Mouse (Mus musculus) intestine, embryonic 15.5 days (tissue): ENCODE data around the gene Nphp3. TPM values are rescaled to one million over a fixed set of nuclear protein-coding genes. Genes with fewer than 3 reads are reported as not detected.

Experiments used
- ATAC-seq: fragments of 200-750 bp; cut with Nextera tagmentation; 2 replicates; pipeline ENCODE4 v1.8.0; 2017; ENCODE audit warnings: moderate TSS enrichment, moderate library complexity
- H3K27ac ChIP-seq: fragments of 300-500 bp; sonication (generic); 2 replicates; pipeline ENCODE4 v1.5.1; 2015; ENCODE audit warnings: mild to moderate bottlenecking, inconsistent platforms
- H3K27me3 ChIP-seq: fragments of 300-500 bp; sonication (generic); replicated peaks from 2 replicates; pipeline ENCODE4 v1.6.1; 2015; ENCODE audit warnings: inconsistent platforms
- H3K36me3 ChIP-seq: fragments of 300-500 bp; sonication (generic); 2 replicates; pipeline ENCODE4 v1.6.1; 2015; ENCODE audit warnings: inconsistent platforms
- H3K4me1 ChIP-seq: fragments of 300-500 bp; sonication (generic); replicated peaks from 2 replicates; pipeline ENCODE4 v1.6.1; 2015; ENCODE audit warnings: inconsistent platforms
- H3K4me2 ChIP-seq: fragments of 300-500 bp; sonication (generic); replicated peaks from 2 replicates; pipeline ENCODE4 v1.6.1; 2015; ENCODE audit warnings: mild to moderate bottlenecking, inconsistent platforms
- H3K4me3 ChIP-seq: fragments of 300-500 bp; sonication (generic); replicated peaks from 2 replicates; pipeline ENCODE4 v1.5.1; 2015; ENCODE audit warnings: inconsistent platforms
- H3K9ac ChIP-seq: fragments of 300-500 bp; sonication (generic); 2 replicates; pipeline ENCODE4 v1.6.1; 2015; ENCODE audit warnings: inconsistent platforms
- H3K9me3 ChIP-seq: fragments of 300-500 bp; sonication (generic); 2 replicates; pipeline ENCODE4 v1.6.1; 2016; ENCODE audit warnings: inconsistent platforms
- WGBS: fragments of 180-500 bp; shearing (Covaris S2); methylation state at CpG from one replicate; pipeline ENCODE4 v1.1.7; 2015; 5-methylcytosine and 5-hydroxymethylcytosine counted together
- polyA plus RNA-seq: library from polyadenylated mRNA; unstranded; fragments of >200 nt; fragmentation: Nextera tagmentation; extraction: Ambion mirVana; gene quantifications from 2 replicates; pipeline ENCODE4 v1.2.1, GENCODE M21; 2015

The Nphp3 gene
- polyA plus RNA-seq, 1 experiment from 2014 or later, result 3.4 TPM

DNA sequence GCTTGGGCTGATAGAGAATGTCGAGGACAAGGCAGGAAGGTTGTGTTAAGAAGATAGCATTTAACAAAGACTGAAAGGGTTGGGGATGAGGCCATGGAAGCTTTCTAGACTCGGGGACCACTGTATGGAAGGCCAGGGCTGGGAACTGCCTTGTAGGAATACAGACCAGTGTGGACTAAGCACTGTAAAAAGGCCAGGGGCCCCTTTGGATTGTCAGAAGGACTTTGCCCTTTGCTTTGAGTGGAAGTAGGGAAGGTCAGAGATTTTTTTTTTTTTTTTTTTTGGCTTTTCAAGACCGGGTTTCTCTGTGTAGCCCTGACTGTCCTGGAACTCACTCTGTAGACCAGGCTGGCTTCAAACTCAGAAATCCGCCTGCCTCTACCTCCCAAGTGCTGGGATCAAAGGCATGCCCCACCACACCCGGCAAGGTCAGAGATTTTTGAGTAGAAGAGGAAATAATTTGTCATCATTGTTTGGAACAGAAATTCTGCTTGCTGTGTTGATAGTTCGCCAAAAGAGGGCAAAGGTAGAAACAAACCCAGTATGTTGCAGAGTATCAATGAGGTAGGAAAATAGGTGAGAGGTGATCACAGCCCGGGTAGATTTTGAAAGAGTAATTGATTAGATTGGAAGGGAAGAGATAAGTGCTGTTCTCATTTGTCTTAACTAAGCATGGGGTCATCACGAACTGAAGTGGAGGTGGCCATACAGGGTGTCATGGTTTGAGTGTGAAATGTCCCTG is 68.7 kb downstream of the Nphp3 start:
- H3K27me3 ChIP-seq, result no peaks in the 10 kb centered on the region
- no peak overlapping the region for H3K9ac ChIP-seq
- H3K4me2 ChIP-seq, result no peak overlapping the region
- 70% methylated on average over 8 of the region's 8 CpGs for WGBS
- no peaks in the 10 kb centered on the region for H3K4me1 ChIP-seq
- H3K4me3 ChIP-seq, result no peak overlapping the region
- H3K27ac ChIP-seq, result no peak overlapping the region
- peak; percentile 85 for ATAC-seq
- H3K9me3 ChIP-seq, result no peaks in the 10 kb centered on the region
- no peaks in the 10 kb centered on the region for H3K36me3 ChIP-seq

DNA sequence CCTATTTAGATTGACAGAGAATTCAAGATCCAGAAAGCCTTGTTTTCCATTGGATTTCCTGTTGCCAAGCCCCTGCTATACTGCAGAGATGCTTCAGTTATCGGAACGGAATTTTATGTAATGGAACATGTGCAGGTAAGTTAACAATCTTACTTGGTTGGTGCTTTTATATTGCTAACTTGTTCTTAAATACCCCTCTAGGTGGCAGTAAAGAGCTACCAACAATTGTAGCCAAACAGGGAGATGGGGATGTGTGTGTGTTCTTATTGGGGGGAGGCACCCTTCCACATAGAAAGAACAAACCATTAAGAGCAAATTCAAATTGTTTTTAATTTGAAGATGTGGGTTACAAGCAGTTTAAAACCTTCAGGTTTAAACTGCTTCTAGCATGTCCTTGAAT is 73.5 kb downstream of the Nphp3 start:
- H3K4me1 ChIP-seq, result no peaks in the 10 kb centered on the region
- ATAC-seq, result no peak
- 66% methylated on average over 2 of the region's 2 CpGs for WGBS
- no peaks in the 10 kb centered on the region for H3K36me3 ChIP-seq
- H3K9ac ChIP-seq, result no peak overlapping the region
- no peaks in the 10 kb centered on the region for H3K9me3 ChIP-seq
- no peaks in the 10 kb centered on the region for H3K27me3 ChIP-seq
- no peak overlapping the region for H3K4me2 ChIP-seq
- H3K27ac ChIP-seq, result no peak overlapping the region
- no peak overlapping the region for H3K4me3 ChIP-seq

GRCm38 (mm10) chr9:104078780-104079179 is 76.4 kb downstream of the Nphp3 start:
- Histone ChIP-seq H3K4me2 (no peak overlapping the region), H3K9ac (no peak overlapping the region), H3K4me3 (no peak overlapping the region), H3K9me3 (no peaks in the 10 kb centered on the region), H3K27me3 (no peaks in the 10 kb centered on the region), H3K27ac (no peak overlapping the region), H3K4me1 (no peaks in the 10 kb centered on the region), H3K36me3 (no peaks in the 10 kb centered on the region)
- ATAC-seq, result no peak
- 93% methylated on average over 1 of the region's 1 CpGs for WGBS

DNA sequence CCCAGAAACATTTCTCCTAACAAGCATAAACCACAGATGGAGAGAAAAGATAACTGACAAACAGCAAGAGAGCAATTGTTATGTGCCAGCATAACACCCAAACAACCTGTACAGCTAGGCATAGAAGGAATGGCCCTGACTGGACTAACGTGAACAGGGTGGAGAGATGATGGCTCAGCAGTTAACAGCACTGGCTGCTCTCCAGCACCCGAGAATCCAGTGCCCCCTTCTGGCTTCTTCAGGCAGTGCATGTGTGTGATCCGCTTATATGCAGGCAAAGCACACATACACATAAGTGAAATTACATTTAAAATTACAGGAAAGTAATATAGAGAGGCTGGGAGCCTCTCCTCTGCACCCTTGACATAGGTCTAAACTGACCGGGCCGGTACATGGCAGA is 77.0 kb downstream of the Nphp3 start:
- no peaks in the 10 kb centered on the region for H3K36me3 ChIP-seq
- peak; percentile 63; the same call in 1 of the 2 replicates for ATAC-seq
- H3K4me1 ChIP-seq, result no peaks in the 10 kb centered on the region
- H3K4me2 ChIP-seq, result no peak overlapping the region
- H3K9ac ChIP-seq, result no peak overlapping the region
- no peak overlapping the region for H3K4me3 ChIP-seq
- H3K27me3 ChIP-seq, result no peaks in the 10 kb centered on the region
- WGBS, result 52% methylated on average over 5 of the region's 5 CpGs
- no peaks in the 10 kb centered on the region for H3K9me3 ChIP-seq
- no peak overlapping the region for H3K27ac ChIP-seq

GRCm38 (mm10) chr9:104080038-104080437 is 77.7 kb downstream of the Nphp3 start:
- no peak overlapping the region for H3K4me3 ChIP-seq
- H3K4me2 ChIP-seq, result no peak overlapping the region
- no peaks in the 10 kb centered on the region for H3K9me3 ChIP-seq
- no peak for ATAC-seq
- H3K9ac ChIP-seq, result no peak overlapping the region
- no peak overlapping the region for H3K27ac ChIP-seq
- H3K4me1 ChIP-seq, result no peaks in the 10 kb centered on the region
- no peaks in the 10 kb centered on the region for H3K36me3 ChIP-seq
- H3K27me3 ChIP-seq, result no peaks in the 10 kb centered on the region
- 74% methylated on average over 3 of the region's 3 CpGs for WGBS

GRCm38 (mm10) chr9:104085730-104086429 is 83.5 kb downstream of the Nphp3 start:
- WGBS, result 67% methylated on average over 4 of the region's 4 CpGs
- ATAC-seq, result no peak
- Histone ChIP-seq H3K4me2 (no peak overlapping the region), H3K9ac (no peak overlapping the region), H3K27me3 (no peaks in the 10 kb centered on the region), H3K9me3 (no peaks in the 10 kb centered on the region), H3K4me1 (no peaks in the 10 kb centered on the region), H3K36me3 (no peaks in the 10 kb centered on the region), H3K27ac (no peak overlapping the region), H3K4me3 (no peak overlapping the region)

DNA sequence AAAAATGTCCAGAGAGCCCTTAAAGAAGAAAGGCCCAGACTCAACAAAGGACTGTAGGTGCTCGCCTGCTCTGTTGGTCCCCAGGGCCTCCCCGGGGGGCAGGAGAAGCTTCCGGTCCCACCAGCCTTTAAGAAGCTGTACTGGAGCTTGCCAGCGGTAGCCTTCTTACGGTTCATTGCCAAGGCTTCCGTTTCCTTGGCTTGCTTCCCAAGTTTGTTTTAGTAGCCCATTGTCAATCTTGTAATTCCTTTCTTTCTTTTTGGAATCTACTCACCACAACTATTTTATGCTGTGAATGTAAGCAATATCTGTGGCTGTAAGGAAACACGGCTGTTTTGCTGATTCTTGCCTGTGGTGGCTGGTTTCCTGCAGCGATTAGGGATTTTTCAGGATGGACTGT is 86.2 kb downstream of the Nphp3 start:
- no peaks in the 10 kb centered on the region for H3K36me3 ChIP-seq
- ATAC-seq, result no peak
- no peaks in the 10 kb centered on the region for H3K27me3 ChIP-seq
- H3K9ac ChIP-seq, result no peak overlapping the region
- 72% methylated on average over 8 of the region's 8 CpGs for WGBS
- no peak overlapping the region for H3K4me2 ChIP-seq
- no peak overlapping the region for H3K27ac ChIP-seq
- H3K9me3 ChIP-seq, result no peaks in the 10 kb centered on the region
- no peaks in the 10 kb centered on the region for H3K4me1 ChIP-seq
- H3K4me3 ChIP-seq, result no peak overlapping the region

DNA sequence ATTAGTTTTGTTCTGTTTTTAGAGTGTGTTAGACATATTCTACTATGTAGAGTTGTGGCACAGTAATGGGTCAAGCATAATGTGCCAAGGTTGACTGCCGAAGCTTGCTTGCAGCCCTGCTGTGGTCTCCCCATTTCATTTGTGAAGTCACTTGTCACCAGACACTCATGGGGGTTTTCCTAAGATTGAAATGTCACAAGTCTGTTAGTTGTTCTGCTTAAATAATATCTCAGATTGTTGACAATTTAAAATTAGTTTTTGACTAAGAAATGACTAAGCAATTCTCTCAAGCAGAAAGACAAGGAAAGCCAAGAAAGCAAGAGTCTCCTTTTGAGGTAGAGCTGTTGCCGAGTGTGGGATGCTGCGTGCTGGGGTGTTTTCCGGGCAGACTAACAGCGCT is 90.6 kb downstream of the Nphp3 start:
- Histone ChIP-seq H3K9ac (no peak overlapping the region), H3K27ac (no peak overlapping the region), H3K36me3 (no peaks in the 10 kb centered on the region), H3K27me3 (no peaks in the 10 kb centered on the region), H3K4me2 (no peak overlapping the region), H3K9me3 (no peaks in the 10 kb centered on the region), H3K4me1 (no peaks in the 10 kb centered on the region), H3K4me3 (no peak overlapping the region)
- WGBS, result 93% methylated on average over 5 of the region's 5 CpGs
- ATAC-seq, result no peak

Other genes with a start within 250 kb of the Nphp3 start
- 9.9 and 10.2 TPM in 2 replicates for gene Tmem108, start 240.7 kb upstream of the Nphp3 start, polyA plus RNA-seq
- gene Gm28305, start 38.1 kb downstream of the Nphp3 start, polyA plus RNA-seq, result not detected in 2 replicates
- gene Uba5, start 60.6 kb downstream of the Nphp3 start, polyA plus RNA-seq, result 46.7 and 49.6 TPM in 2 replicates
- 21.8 and 24.7 TPM in 2 replicates for gene Acad11, start 60.8 kb downstream of the Nphp3 start, polyA plus RNA-seq
- 4.3 TPM in 2 replicates for gene Ackr4, start 124.4 kb downstream of the Nphp3 start, polyA plus RNA-seq